Mouse (Mus musculus) bone marrow, adult 2 months (tissue): ENCODE results near the gene Pcbp3.

Experiments used
- CTCF ChIP-seq: fragments of 200-500 bp; IDR thresholded peaks from 2 replicates; pipeline ENCODE4 v1.5.1; 2011; ENCODE audit warnings: low read length, control low read depth; ENCODE audit not compliant: control insufficient read depth, insufficient read depth
- POLR2A ChIP-seq: fragments of 200-500 bp; IDR thresholded peaks from 2 replicates; pipeline ENCODE4 v1.6.1; 2011; ENCODE audit warnings: low read depth, mild to moderate bottlenecking, control low read depth, low read length, borderline replicate concordance; ENCODE audit not compliant: control insufficient read depth

DNA sequence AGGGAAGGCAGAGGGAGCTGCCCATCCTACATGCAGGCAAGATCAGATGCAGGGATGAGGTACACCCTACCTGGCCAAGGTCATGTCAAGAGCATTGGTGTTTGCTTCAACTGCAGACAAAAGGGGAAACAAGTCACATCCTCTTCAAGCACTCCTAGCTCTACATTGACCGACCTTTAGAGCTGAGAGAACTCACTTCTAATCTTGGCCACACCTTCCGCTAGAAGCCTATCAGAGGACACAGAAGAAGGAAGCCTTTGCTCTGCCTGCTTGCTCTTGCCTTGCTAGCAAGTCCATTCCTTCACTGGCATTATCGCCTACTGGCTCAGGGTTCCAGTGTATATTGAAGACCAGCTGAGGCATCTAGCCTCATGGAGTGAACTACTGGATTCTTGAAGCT, 119.6 kb downstream of the Pcbp3 start:
- TF ChIP-seq POLR2A (no peak), CTCF (no peak)
